Mouse (Mus musculus): Measurements from ENCODE around the gene Map4k1. TPM values are rescaled to one million over a fixed set of nuclear protein-coding genes. Genes with fewer than 3 reads are reported as not detected.

Gene Map4k1
- polyA plus RNA-seq, 1 experiment from 2014 or later = 8.9 TPM

- Histone ChIP-seq H3K4me2 (ENCODE audit: low read depth, low read length) (no peak overlapping the region), H3K4me1 (replicated peaks; ENCODE audit: control insufficient read depth, insufficient read depth, low read length) (no peaks in the 10 kb centered on the region), H3K27me3 (ENCODE audit: control insufficient read depth, insufficient read depth, low read depth, low read length) (no peaks in the 10 kb centered on the region), H3K4me3 (ENCODE audit: low read length) (no peak overlapping the region), H3K27ac (ENCODE audit: low read length) (no peak overlapping the region), H3K9ac (ENCODE audit: low read length) (no peak overlapping the region), H3K9me3 (ENCODE audit: control insufficient read depth, low read length) (no peaks in the 10 kb centered on the region), H3K36me3 (ENCODE audit: control insufficient read depth, insufficient read depth, low read length) (no peaks in the 10 kb centered on the region)
- no peak for ATAC-seq (ENCODE audit: low read depth)
- 68% methylated on average over 9 of the region's 9 CpGs for WGBS
Observed at GRCm38 (mm10) chr7:29007224-29008101, 25.6 kb downstream of the Map4k1 start.

GRCm38 (mm10) chr7:29008171-29008570 is 26.3 kb downstream of the Map4k1 start:
- Histone ChIP-seq H3K4me3 (ENCODE audit: low read length) (no peak overlapping the region), H3K4me1 (replicated peaks; ENCODE audit: control insufficient read depth, insufficient read depth, low read length) (no peaks in the 10 kb centered on the region), H3K9ac (ENCODE audit: low read length) (no peak overlapping the region), H3K4me2 (ENCODE audit: low read depth, low read length) (no peak overlapping the region), H3K9me3 (ENCODE audit: control insufficient read depth, low read length) (no peaks in the 10 kb centered on the region), H3K27ac (ENCODE audit: low read length) (no peak overlapping the region), H3K27me3 (ENCODE audit: control insufficient read depth, insufficient read depth, low read depth, low read length) (no peaks in the 10 kb centered on the region), H3K36me3 (ENCODE audit: control insufficient read depth, insufficient read depth, low read length) (no peaks in the 10 kb centered on the region)
- ATAC-seq (ENCODE audit: low read depth) = no peak
- 88% methylated on average over 10 of the region's 10 CpGs for WGBS

- Histone ChIP-seq H3K9me3 (ENCODE audit: control insufficient read depth, low read length) (no peaks in the 10 kb centered on the region), H3K4me2 (ENCODE audit: low read depth, low read length) (no peak overlapping the region), H3K4me3 (ENCODE audit: low read length) (no peak overlapping the region), H3K27me3 (ENCODE audit: control insufficient read depth, insufficient read depth, low read depth, low read length) (no peaks in the 10 kb centered on the region), H3K36me3 (ENCODE audit: control insufficient read depth, insufficient read depth, low read length) (no peaks in the 10 kb centered on the region), H3K4me1 (replicated peaks; ENCODE audit: control insufficient read depth, insufficient read depth, low read length) (no peaks in the 10 kb centered on the region), H3K9ac (ENCODE audit: low read length) (no peak overlapping the region), H3K27ac (ENCODE audit: low read length) (no peak overlapping the region)
- ATAC-seq (ENCODE audit: low read depth) = peak; percentile 15; the same call in 1 of the 2 replicates
- WGBS = 67% methylated on average over 9 of the region's 9 CpGs
Observed at GRCm38 (mm10) chr7:29008714-29009113, 26.9 kb downstream of the Map4k1 start.

GRCm38 (mm10) chr7:29014984-29015383 is 33.1 kb downstream of the Map4k1 start:
- no peak for ATAC-seq (ENCODE audit: low read depth)
- no peak overlapping the region for H3K27ac ChIP-seq (ENCODE audit: low read length)
- H3K9me3 ChIP-seq (ENCODE audit: control insufficient read depth, low read length) = no peaks in the 10 kb centered on the region
- no peak overlapping the region for H3K4me2 ChIP-seq (ENCODE audit: low read depth, low read length)
- 94% methylated on average over 1 of the region's 1 CpGs for WGBS
- H3K27me3 ChIP-seq (ENCODE audit: control insufficient read depth, insufficient read depth, low read depth, low read length) = peaks cover 19% of the 10 kb centered on the region
- H3K9ac ChIP-seq (ENCODE audit: low read length) = no peak overlapping the region
- H3K4me3 ChIP-seq (ENCODE audit: low read length) = no peak overlapping the region
- peaks cover 6% of the 10 kb centered on the region for H3K4me1 ChIP-seq (replicated peaks; ENCODE audit: control insufficient read depth, insufficient read depth, low read length)
- H3K36me3 ChIP-seq (ENCODE audit: control insufficient read depth, insufficient read depth, low read length) = no peaks in the 10 kb centered on the region

- Histone ChIP-seq H3K27me3 (ENCODE audit: control insufficient read depth, insufficient read depth, low read depth, low read length) (peaks cover 29% of the 10 kb centered on the region), H3K36me3 (ENCODE audit: control insufficient read depth, insufficient read depth, low read length) (no peaks in the 10 kb centered on the region), H3K4me1 (replicated peaks; ENCODE audit: control insufficient read depth, insufficient read depth, low read length) (peaks cover 6% of the 10 kb centered on the region), H3K27ac (ENCODE audit: low read length) (no peak overlapping the region), H3K9ac (ENCODE audit: low read length) (no peak overlapping the region), H3K9me3 (ENCODE audit: control insufficient read depth, low read length) (no peaks in the 10 kb centered on the region), H3K4me3 (ENCODE audit: low read length) (no peak overlapping the region), H3K4me2 (ENCODE audit: low read depth, low read length) (no peak overlapping the region)
- ATAC-seq (ENCODE audit: low read depth) = no peak
- WGBS = 78% methylated on average over 7 of the region's 7 CpGs
Observed at GRCm38 (mm10) chr7:29016440-29016839, 34.6 kb downstream of the Map4k1 start.

- H3K36me3 ChIP-seq (ENCODE audit: control insufficient read depth, insufficient read depth, low read length) = no peaks in the 10 kb centered on the region
- H3K4me2 ChIP-seq (ENCODE audit: low read depth, low read length) = no peak overlapping the region
- 82% methylated on average over 7 of the region's 7 CpGs for WGBS
- peaks cover 29% of the 10 kb centered on the region for H3K27me3 ChIP-seq (ENCODE audit: control insufficient read depth, insufficient read depth, low read depth, low read length)
- H3K27ac ChIP-seq (ENCODE audit: low read length) = no peak overlapping the region
- no peak overlapping the region for H3K9ac ChIP-seq (ENCODE audit: low read length)
- H3K4me1 ChIP-seq (replicated peaks; ENCODE audit: control insufficient read depth, insufficient read depth, low read length) = peaks cover 6% of the 10 kb centered on the region
- H3K4me3 ChIP-seq (ENCODE audit: low read length) = no peak overlapping the region
- no peak for ATAC-seq (ENCODE audit: low read depth)
- H3K9me3 ChIP-seq (ENCODE audit: control insufficient read depth, low read length) = no peaks in the 10 kb centered on the region
Observed at GRCm38 (mm10) chr7:29017222-29017621, 35.4 kb downstream of the Map4k1 start.

- Histone ChIP-seq H3K4me2 (ENCODE audit: low read depth, low read length) (peak overlapping the region; percentile 61), H3K27me3 (ENCODE audit: control insufficient read depth, insufficient read depth, low read depth, low read length) (peaks cover 29% of the 10 kb centered on the region), H3K9ac (ENCODE audit: low read length) (peak overlapping the region; percentile 25; the same call in 1 of the 2 replicates), H3K36me3 (ENCODE audit: control insufficient read depth, insufficient read depth, low read length) (no peaks in the 10 kb centered on the region), H3K4me1 (replicated peaks; ENCODE audit: control insufficient read depth, insufficient read depth, low read length) (peaks cover 6% of the 10 kb centered on the region), H3K27ac (ENCODE audit: low read length) (no peak overlapping the region), H3K9me3 (ENCODE audit: control insufficient read depth, low read length) (no peaks in the 10 kb centered on the region), H3K4me3 (ENCODE audit: low read length) (peak overlapping the region; percentile 47)
- ATAC-seq (ENCODE audit: low read depth) = no peak
- 3% methylated on average over 72 of the region's 88 CpGs for WGBS
Observed at GRCm38 (mm10) chr7:29019447-29020220, 37.8 kb downstream of the Map4k1 start.

- Histone ChIP-seq H3K4me1 (replicated peaks; ENCODE audit: control insufficient read depth, insufficient read depth, low read length) (peaks cover 6% of the 10 kb centered on the region), H3K9ac (ENCODE audit: low read length) (no peak overlapping the region), H3K27me3 (ENCODE audit: control insufficient read depth, insufficient read depth, low read depth, low read length) (peaks cover 29% of the 10 kb centered on the region), H3K27ac (ENCODE audit: low read length) (no peak overlapping the region), H3K36me3 (ENCODE audit: control insufficient read depth, insufficient read depth, low read length) (no peaks in the 10 kb centered on the region), H3K4me3 (ENCODE audit: low read length) (no peak overlapping the region), H3K4me2 (ENCODE audit: low read depth, low read length) (no peak overlapping the region), H3K9me3 (ENCODE audit: control insufficient read depth, low read length) (no peaks in the 10 kb centered on the region)
- WGBS = 79% methylated on average over 8 of the region's 8 CpGs
- no peak for ATAC-seq (ENCODE audit: low read depth)
Observed at GRCm38 (mm10) chr7:29022479-29022878, 40.6 kb downstream of the Map4k1 start.

GRCm38 (mm10) chr7:29023514-29023913 is 41.7 kb downstream of the Map4k1 start:
- Histone ChIP-seq H3K9ac (ENCODE audit: low read length) (no peak overlapping the region), H3K4me3 (ENCODE audit: low read length) (no peak overlapping the region), H3K4me1 (replicated peaks; ENCODE audit: control insufficient read depth, insufficient read depth, low read length) (peaks cover 6% of the 10 kb centered on the region), H3K4me2 (ENCODE audit: low read depth, low read length) (no peak overlapping the region), H3K9me3 (ENCODE audit: control insufficient read depth, low read length) (no peaks in the 10 kb centered on the region), H3K27ac (ENCODE audit: low read length) (no peak overlapping the region), H3K27me3 (ENCODE audit: control insufficient read depth, insufficient read depth, low read depth, low read length) (peaks cover 25% of the 10 kb centered on the region), H3K36me3 (ENCODE audit: control insufficient read depth, insufficient read depth, low read length) (no peaks in the 10 kb centered on the region)
- no peak for ATAC-seq (ENCODE audit: low read depth)
- WGBS = 86% methylated on average over 8 of the region's 8 CpGs

Measured in lung, embryonic 16.5 days (tissue).